Comparison of ENCODE assay signal across 8 mouse cellular contexts in genomic region chr5:67607804-67608673, GRCm38 (mm10). TPM values are rescaled to one million over a fixed set of nuclear protein-coding genes. Genes with fewer than 3 reads are reported as not detected.
DNase-seq lines count a peak whose midpoint lies in the region; ATAC-seq lines count a peak whose summit lies in the region.

Gene Shisa3 (plus strand): TSS chr5:67607882.

- H3K9me3 ChIP-seq in lung, embryonic 15.5 days, result no peaks in the 10 kb centered on the region

- peak; percentile 73 for ATAC-seq in granulocyte monocyte progenitor cell, adult 5-6 weeks (replicated peaks; ENCODE audit: poor library complexity, severe bottlenecking)
- peak; percentile 72; the same call in 1 of the 2 replicates for ATAC-seq in lung, embryonic 15.5 days (ENCODE audit: borderline replicate concordance, extremely low read depth, low FRiP score, low TSS enrichment)

- WGBS in lung, embryonic 15.5 days, result under 1% methylated on average over 85 of the region's 86 CpGs

- H3K27me3 ChIP-seq in lung, embryonic 15.5 days, result peaks cover 67% of the 10 kb centered on the region

- DNase-seq in spleen, adult 18-20 months, result peak; percentile 11 to 19
- no peak for DNase-seq in spleen, adult 12 weeks (ENCODE audit: low spot score)
- DNase-seq in cerebellum, postnatal 36 days, result peak; percentile 16
- peak; percentile 28 for DNase-seq in kidney, adult 11 months
- peak; percentile 29 for DNase-seq in ovary, postnatal 36 days (ENCODE audit: low spot score)
- no peak for DNase-seq in right cerebral cortex, postnatal 36 days (ENCODE audit: low spot score in 2 of 2)

- H3K27ac ChIP-seq in lung, embryonic 15.5 days, result no peak within 1 kb of the TSS

- peaks cover 26% of the 10 kb centered on the region for H3K4me1 ChIP-seq in lung, embryonic 15.5 days

- peak within 1 kb of the TSS; percentile 43 for H3K9ac ChIP-seq in lung, embryonic 15.5 days

- no peaks in the 10 kb centered on the region for H3K36me3 ChIP-seq in lung, embryonic 15.5 days

- peak within 1 kb of the TSS; percentile 48 for H3K4me3 ChIP-seq in lung, embryonic 15.5 days

- peak within 1 kb of the TSS; percentile 97 for H3K4me2 ChIP-seq in lung, embryonic 15.5 days

RNA-seq across cellular contexts. Expression of gene Shisa3, which starts in this region (rescaled TPM):
- total RNA-seq in granulocyte monocyte progenitor cell, adult 5-6 weeks (2014; fragmentation: Nextera tagmentation), result not detected in 2 replicates
- total RNA-seq in granulocyte monocyte progenitor cell, adult 5-6 weeks (2017), result not detected in 2 replicates
- 2.8 and 3.1 TPM in 2 replicates for polyA plus RNA-seq in lung, embryonic 15.5 days (2015; fragmentation: Nextera tagmentation; extraction: Ambion mirVana)

Comparison
In these comparisons a context has a peak if more than half of its experiments do, and no peak if none do; other contexts are left out.
1. DNase-seq: peak in spleen, adult 18-20 months (2 of 2), cerebellum, postnatal 36 days (2 of 2), kidney, adult 11 months (single experiment) and ovary, postnatal 36 days (single experiment); none in spleen, adult 12 weeks (single experiment) and right cerebral cortex, postnatal 36 days (0 of 2).
2. Peak in ATAC-seq in granulocyte monocyte progenitor cell, adult 5-6 weeks; RNA of the gene not detected or under 1 TPM.